In the genomic region with DNA sequence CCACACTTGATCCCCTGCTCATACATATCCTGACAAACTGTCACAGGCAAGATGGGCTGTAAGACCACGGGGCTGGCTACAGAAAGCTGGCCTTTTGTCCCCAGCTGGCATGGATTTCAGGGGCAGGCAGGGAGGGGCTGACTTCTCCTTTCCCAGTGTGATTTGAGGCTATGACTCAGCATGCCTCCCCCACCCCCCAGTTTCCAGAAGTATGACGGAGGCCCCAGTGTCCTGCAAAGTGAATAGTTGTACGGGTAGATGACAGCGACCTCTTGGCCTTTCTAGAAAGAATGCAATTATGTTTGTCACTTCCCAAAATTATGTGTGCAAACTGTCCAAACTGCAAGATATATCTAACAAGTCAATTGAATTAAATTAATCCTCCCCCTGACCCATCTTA, we compare ENCODE assay signal across 25 mouse cellular contexts.
A peak's percentile ranks its signal among the peaks of the same experiment; 100 is the strongest.
DNase-seq lines count a peak whose midpoint lies in the region; ATAC-seq lines count a peak whose summit lies in the region.
"Had no signal": no experiment of that assay in that cellular context is flagged by ENCODE, and none has a peak within 500 bp of the region (broad histone marks: within the 10 kb centered on the region; RNA-seq: fewer than 3 reads in every experiment).

No protein-coding gene starts in this region.

- DNase-seq in heart, adult 11 months: peak; percentile 82
- DNase-seq in heart, postnatal 36 days: no peak
- DNase-seq in lung, postnatal 10 days: peak; percentile 5
- no peak for DNase-seq in lung, postnatal 14 days
- DNase-seq in embryonic facial prominence, embryonic 10.5 days (ENCODE audit: low spot score): peak; percentile 18
- DNase-seq in mesoderm, embryonic 11.5 days (ENCODE audit: low read depth, low spot score): peak; percentile 55
- no peak for DNase-seq in gastrocnemius, adult 8-10 months (ENCODE audit: low spot score in 2 of 2)
- DNase-seq: adrenal gland, postnatal 36 days; cerebellum, adult 2 months; cerebellum, postnatal 36 days; heart, adult 18-20 months; heart, postnatal 4 days; left cerebral cortex, postnatal 4 days; liver; liver, postnatal 0 days; lung, postnatal 36 days; midbrain, embryonic 14.5 days; right cerebral cortex, postnatal 4 days had no signal

- peaks cover 13% of the 10 kb centered on the region for H3K4me1 ChIP-seq in embryonic facial prominence, embryonic 10.5 days
- H3K4me1 ChIP-seq in hindbrain, embryonic 12.5 days: peaks cover 3% of the 10 kb centered on the region
- H3K4me1 ChIP-seq: forebrain, embryonic 15.5 days had no signal

- no peak for ATAC-seq in hindbrain, embryonic 12.5 days (ENCODE audit: low FRiP score)
- ATAC-seq: forebrain, embryonic 15.5 days; liver, postnatal 0 days had no signal

- no peaks in the 10 kb centered on the region for H3K36me3 ChIP-seq in embryonic facial prominence, embryonic 10.5 days (replicated peaks)
- no peaks in the 10 kb centered on the region for H3K36me3 ChIP-seq in hindbrain, embryonic 12.5 days
- H3K36me3 ChIP-seq: forebrain, embryonic 15.5 days; G1E had no signal

- 37% methylated on average over 4 of the region's 4 CpGs for WGBS in embryonic facial prominence, embryonic 10.5 days
- 41% methylated on average over 4 of the region's 4 CpGs for WGBS in hindbrain, embryonic 12.5 days

- intact Hi-C loops in heart, postnatal 36 days (cut with DNase I): no loop called here

- no peaks in the 10 kb centered on the region for H3K27me3 ChIP-seq in embryonic facial prominence, embryonic 10.5 days (replicated peaks; ENCODE audit: low read depth, poor library complexity, severe bottlenecking)
- H3K27me3 ChIP-seq in hindbrain, embryonic 12.5 days: no peaks in the 10 kb centered on the region
- H3K27me3 ChIP-seq: forebrain, embryonic 15.5 days had no signal

- no peak overlapping the region for H3K4me3 ChIP-seq in embryonic facial prominence, embryonic 10.5 days
- H3K4me3 ChIP-seq in hindbrain, embryonic 12.5 days: no peak overlapping the region
- H3K4me3 ChIP-seq: forebrain, embryonic 15.5 days; left cerebral cortex, adult 2 months; myocyte had no signal

- H3K4me2 ChIP-seq in hindbrain, embryonic 12.5 days (replicated peaks): no peak overlapping the region
- H3K4me2 ChIP-seq: forebrain, embryonic 15.5 days had no signal

- H3K9me3 ChIP-seq in embryonic facial prominence, embryonic 10.5 days: no peaks in the 10 kb centered on the region
- no peaks in the 10 kb centered on the region for H3K9me3 ChIP-seq in hindbrain, embryonic 12.5 days (replicated peaks)
- H3K9me3 ChIP-seq: forebrain, embryonic 15.5 days had no signal

- H3K27ac ChIP-seq in embryonic facial prominence, embryonic 10.5 days (replicated peaks): no peak overlapping the region
- H3K27ac ChIP-seq in hindbrain, embryonic 12.5 days: no peak overlapping the region
- H3K27ac ChIP-seq: forebrain, embryonic 15.5 days; kidney, postnatal 0 days; left cerebral cortex, adult 2 months; stomach, postnatal 0 days had no signal

- no peak overlapping the region for H3K9ac ChIP-seq in hindbrain, embryonic 12.5 days
- H3K9ac ChIP-seq: forebrain, embryonic 15.5 days; liver, postnatal 0 days had no signal

Comparison
In these comparisons a context has a peak if more than half of its experiments do, and no peak if none do; other contexts are left out.
1. DNase-seq: peak in heart, adult 11 months (single experiment), lung, postnatal 10 days (single experiment), embryonic facial prominence, embryonic 10.5 days (single experiment) and mesoderm, embryonic 11.5 days (single experiment); none in heart, postnatal 36 days (0 of 2), lung, postnatal 14 days (single experiment) and gastrocnemius, adult 8-10 months (0 of 2).